Mouse (Mus musculus): Measurements from ENCODE around the gene Alg12. TPM values are rescaled to one million over a fixed set of nuclear protein-coding genes. Genes with fewer than 3 reads are reported as not detected.

The Alg12 gene
- polyA plus RNA-seq, 1 experiment from 2014 or later, result 9.3 TPM

- Histone ChIP-seq H3K27ac (replicated peaks) (no peak overlapping the region), H3K27me3 (no peaks in the 10 kb centered on the region; the same call in 1 of the 2 replicates), H3K9ac (no peak overlapping the region), H3K4me2 (no peak overlapping the region), H3K4me3 (no peak overlapping the region), H3K9me3 (no peaks in the 10 kb centered on the region), H3K36me3 (no peaks in the 10 kb centered on the region), H3K4me1 (replicated peaks) (peaks cover 18% of the 10 kb centered on the region)
- 82% methylated on average over 10 of the region's 10 CpGs for WGBS
- ATAC-seq (ENCODE audit: low read depth), result no peak
Measured at GRCm38 (mm10) chr15:88851507-88852149, 32.5 kb upstream of the Alg12 start.

- H3K4me2 ChIP-seq, result no peak overlapping the region
- 62% methylated on average over 3 of the region's 3 CpGs for WGBS
Measured at GRCm38 (mm10) chr15:88851076-88851475, 32.0 kb upstream of the Alg12 start.

GRCm38 (mm10) chr15:88850146-88850826 is 31.2 kb upstream of the Alg12 start:
- Histone ChIP-seq H3K27ac (replicated peaks) (no peak overlapping the region), H3K4me3 (no peak overlapping the region), H3K9me3 (no peaks in the 10 kb centered on the region), H3K27me3 (no peaks in the 10 kb centered on the region; the same call in 1 of the 2 replicates), H3K4me2 (no peak overlapping the region), H3K36me3 (no peaks in the 10 kb centered on the region), H3K9ac (no peak overlapping the region), H3K4me1 (replicated peaks) (peaks cover 18% of the 10 kb centered on the region)
- 62% methylated on average over 10 of the region's 10 CpGs for WGBS
- peak; percentile 48 for ATAC-seq (ENCODE audit: low read depth)

More at GRCm38 (mm10) chr15:88851076-88851475, 32.0 kb upstream of the Alg12 start:
- H3K9me3 ChIP-seq, result no peaks in the 10 kb centered on the region
- no peak overlapping the region for H3K27ac ChIP-seq (replicated peaks)
- H3K9ac ChIP-seq, result no peak overlapping the region
- no peak overlapping the region for H3K4me3 ChIP-seq
- H3K27me3 ChIP-seq, result no peaks in the 10 kb centered on the region; the same call in 1 of the 2 replicates
- peaks cover 18% of the 10 kb centered on the region for H3K4me1 ChIP-seq (replicated peaks)
- no peak for ATAC-seq (ENCODE audit: low read depth)
- H3K36me3 ChIP-seq, result no peaks in the 10 kb centered on the region

GRCm38 (mm10) chr15:88849621-88850020 is 30.5 kb upstream of the Alg12 start:
- Histone ChIP-seq H3K27me3 (no peaks in the 10 kb centered on the region; the same call in 1 of the 2 replicates), H3K9ac (no peak overlapping the region), H3K36me3 (no peaks in the 10 kb centered on the region), H3K4me3 (no peak overlapping the region), H3K4me2 (no peak overlapping the region), H3K9me3 (no peaks in the 10 kb centered on the region), H3K4me1 (replicated peaks) (peaks cover 15% of the 10 kb centered on the region), H3K27ac (replicated peaks) (no peak overlapping the region)
- 96% methylated on average over 2 of the region's 2 CpGs for WGBS
- no peak for ATAC-seq (ENCODE audit: low read depth)

- WGBS, result 93% methylated on average over 1 of the region's 1 CpGs
Measured at GRCm38 (mm10) chr15:88848661-88849060, 29.5 kb upstream of the Alg12 start.

GRCm38 (mm10) chr15:88844966-88845365 is 25.8 kb upstream of the Alg12 start:
- ATAC-seq (ENCODE audit: low read depth), result no peak
- Histone ChIP-seq H3K27ac (replicated peaks) (no peak overlapping the region), H3K27me3 (no peaks in the 10 kb centered on the region; the same call in 1 of the 2 replicates), H3K9me3 (no peaks in the 10 kb centered on the region), H3K4me2 (no peak overlapping the region), H3K36me3 (no peaks in the 10 kb centered on the region), H3K4me3 (no peak overlapping the region), H3K9ac (no peak overlapping the region), H3K4me1 (replicated peaks) (peaks cover 2% of the 10 kb centered on the region; the same call in 1 of the 2 replicates)
- WGBS, result 92% methylated on average over 7 of the region's 7 CpGs

More at GRCm38 (mm10) chr15:88848661-88849060, 29.5 kb upstream of the Alg12 start:
- peaks cover 10% of the 10 kb centered on the region for H3K4me1 ChIP-seq (replicated peaks)
- no peaks in the 10 kb centered on the region for H3K36me3 ChIP-seq
- H3K9me3 ChIP-seq, result no peaks in the 10 kb centered on the region
- ATAC-seq (ENCODE audit: low read depth), result no peak
- H3K9ac ChIP-seq, result no peak overlapping the region
- no peak overlapping the region for H3K4me3 ChIP-seq
- H3K4me2 ChIP-seq, result no peak overlapping the region
- H3K27ac ChIP-seq (replicated peaks), result no peak overlapping the region
- no peaks in the 10 kb centered on the region; the same call in 1 of the 2 replicates for H3K27me3 ChIP-seq

- no peak overlapping the region for H3K4me3 ChIP-seq
- no peaks in the 10 kb centered on the region for H3K36me3 ChIP-seq
- no peak for ATAC-seq (ENCODE audit: low read depth)
- WGBS, result 41% methylated on average over 8 of the region's 8 CpGs
- H3K9me3 ChIP-seq, result no peaks in the 10 kb centered on the region
- H3K27me3 ChIP-seq, result no peaks in the 10 kb centered on the region; the same call in 1 of the 2 replicates
- H3K4me2 ChIP-seq, result no peak overlapping the region
- H3K4me1 ChIP-seq (replicated peaks), result peaks cover 15% of the 10 kb centered on the region
- H3K9ac ChIP-seq, result no peak overlapping the region
- 0 out of 2 replicates have a peak overlapping the region, but pooled peaks have one; percentile 29 for H3K27ac ChIP-seq (replicated peaks)
Measured at GRCm38 (mm10) chr15:88843486-88844097, 24.5 kb upstream of the Alg12 start.

GRCm38 (mm10) chr15:88842300-88842673 is 23.2 kb upstream of the Alg12 start:
- WGBS, result 75% methylated on average over 3 of the region's 3 CpGs
- no peaks in the 10 kb centered on the region for H3K9me3 ChIP-seq
- H3K4me2 ChIP-seq, result no peak overlapping the region
- H3K36me3 ChIP-seq, result no peaks in the 10 kb centered on the region
- no peak overlapping the region for H3K9ac ChIP-seq
- no peak overlapping the region for H3K27ac ChIP-seq (replicated peaks)
- no peak for ATAC-seq (ENCODE audit: low read depth)
- H3K27me3 ChIP-seq, result no peaks in the 10 kb centered on the region; the same call in 1 of the 2 replicates
- H3K4me3 ChIP-seq, result no peak overlapping the region
- peaks cover 24% of the 10 kb centered on the region for H3K4me1 ChIP-seq (replicated peaks)

GRCm38 (mm10) chr15:88841580-88842299 is 22.6 kb upstream of the Alg12 start:
- H3K27ac ChIP-seq (replicated peaks), result no peak overlapping the region
- no peak for ATAC-seq (ENCODE audit: low read depth)
- WGBS, result 84% methylated on average over 3 of the region's 3 CpGs
- no peak overlapping the region for H3K9ac ChIP-seq
- H3K27me3 ChIP-seq, result no peaks in the 10 kb centered on the region; the same call in 1 of the 2 replicates
- no peaks in the 10 kb centered on the region for H3K36me3 ChIP-seq
- H3K4me2 ChIP-seq, result no peak overlapping the region
- H3K4me1 ChIP-seq (replicated peaks), result peaks cover 27% of the 10 kb centered on the region
- no peak overlapping the region for H3K4me3 ChIP-seq
- H3K9me3 ChIP-seq, result no peaks in the 10 kb centered on the region

- Histone ChIP-seq H3K27me3 (no peaks in the 10 kb centered on the region), H3K4me3 (no peak overlapping the region), H3K4me2 (no peak overlapping the region), H3K27ac (replicated peaks) (no peak overlapping the region), H3K9ac (no peak overlapping the region), H3K36me3 (no peaks in the 10 kb centered on the region), H3K4me1 (replicated peaks) (peaks cover 27% of the 10 kb centered on the region), H3K9me3 (no peaks in the 10 kb centered on the region)
- no peak for ATAC-seq (ENCODE audit: low read depth)
- WGBS, result 83% methylated on average over 2 of the region's 2 CpGs
Measured at GRCm38 (mm10) chr15:88841160-88841559, 22.0 kb upstream of the Alg12 start.

GRCm38 (mm10) chr15:88840126-88840525 is 21.0 kb upstream of the Alg12 start:
- Histone ChIP-seq H3K9ac (no peak overlapping the region), H3K4me1 (replicated peaks) (peaks cover 27% of the 10 kb centered on the region), H3K27me3 (no peaks in the 10 kb centered on the region), H3K9me3 (no peaks in the 10 kb centered on the region), H3K27ac (replicated peaks) (peak overlapping the region; percentile 74), H3K36me3 (no peaks in the 10 kb centered on the region), H3K4me3 (no peak overlapping the region), H3K4me2 (no peak overlapping the region)
- ATAC-seq (ENCODE audit: low read depth), result no peak
- 67% methylated on average over 10 of the region's 10 CpGs for WGBS

All from neural tube, embryonic 13.5 days (tissue).